Mouse (Mus musculus) common myeloid progenitor, adult 5-6 weeks (primary cell): ENCODE data around the gene Rpl29. TPM values are rescaled to one million over a fixed set of nuclear protein-coding genes. Genes with fewer than 3 reads are reported as not detected.
A peak's percentile ranks its signal among the peaks of the same experiment; 100 is the strongest.

Experiments used
- ATAC-seq: replicated peaks from 2 replicates; pipeline ENCODE4 v1.8.0; 2016; ENCODE audit warnings: low read depth, mild to moderate bottlenecking, moderate TSS enrichment, inconsistent platforms; ENCODE audit not compliant: poor library complexity, severe bottlenecking
- total RNA-seq: library from RNA; stranded (forward); fragments of 200-1000, 187-1606 nt; gene quantifications from 2 replicates; pipeline ENCODE4 v1.2.3, GENCODE M21; 2017

Rpl29 gene
- total RNA-seq, 1 experiment from 2014 or later = 1,609 TPM

DNA sequence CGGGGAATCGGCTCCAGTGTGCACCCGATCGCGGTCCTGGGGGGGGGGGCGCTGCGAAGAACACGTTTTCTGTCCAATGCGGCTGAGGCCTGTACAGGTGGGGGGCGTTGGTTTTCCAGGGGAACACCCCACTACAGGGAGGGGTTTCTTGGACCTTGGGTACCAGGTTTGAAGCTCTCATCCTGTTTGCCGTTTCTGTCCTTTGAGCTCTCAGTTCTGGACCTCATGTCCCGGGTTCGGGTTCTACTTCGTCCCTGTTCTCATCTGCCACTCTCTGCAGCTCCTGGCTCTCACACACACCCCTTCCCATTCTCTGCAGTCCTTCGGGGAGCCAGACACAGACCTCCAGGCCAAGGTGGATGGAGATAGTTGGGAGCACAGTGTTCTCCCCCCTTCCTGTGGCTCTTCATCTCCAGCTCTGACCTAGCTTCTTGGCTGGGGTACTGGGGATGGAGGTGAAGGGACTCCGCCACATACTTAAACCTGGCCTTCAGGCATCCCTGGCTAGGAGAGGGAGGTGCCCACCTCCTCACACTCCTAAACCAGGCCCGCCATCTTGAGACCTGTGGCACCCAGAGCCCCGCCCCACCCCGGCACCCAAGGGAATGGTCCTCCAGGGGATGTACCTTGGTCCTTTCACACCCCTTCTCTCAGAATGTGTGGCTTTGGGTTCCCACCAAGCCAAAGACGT is 25.0 kb downstream of the Rpl29 start:
- ATAC-seq = no peak

DNA sequence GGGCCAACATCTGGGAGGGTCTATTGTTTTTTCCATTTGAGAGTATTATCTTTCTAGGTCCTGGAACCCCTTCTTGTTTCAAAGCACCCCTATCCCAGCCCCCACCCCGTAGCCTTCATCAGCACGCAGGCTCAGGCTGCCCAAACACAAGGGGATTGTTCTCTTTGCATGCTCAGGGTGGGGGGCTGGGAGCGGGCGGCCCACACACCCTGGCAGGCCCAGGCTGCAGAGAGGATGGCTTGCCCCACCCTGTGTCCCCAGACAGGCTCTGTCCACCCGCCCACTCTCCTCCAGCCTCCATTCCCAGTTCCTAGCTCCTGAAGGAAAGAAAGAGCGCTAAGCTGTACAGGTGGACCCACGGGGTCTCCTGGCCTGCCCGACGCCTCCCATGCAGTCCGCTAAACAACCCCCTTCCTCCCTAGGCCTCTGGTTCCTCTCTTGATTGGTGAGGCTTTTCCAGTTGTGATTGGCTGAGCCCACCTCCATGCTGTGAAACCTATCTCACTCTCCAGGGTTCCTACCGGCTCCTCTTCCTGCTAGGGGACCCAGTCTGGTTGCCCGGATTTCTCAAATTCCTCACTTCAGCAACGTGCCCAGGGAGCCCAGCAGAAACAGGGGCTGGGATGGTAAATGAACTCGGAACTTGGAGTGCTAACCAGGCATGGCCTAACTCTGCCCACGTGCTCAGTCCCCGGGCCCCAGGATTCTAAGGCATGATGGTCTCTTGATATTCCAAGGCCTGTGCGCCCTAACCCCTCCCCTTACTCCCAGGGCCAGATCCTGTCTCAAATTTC is 25.8 kb downstream of the Rpl29 start:
- no peak for ATAC-seq

DNA sequence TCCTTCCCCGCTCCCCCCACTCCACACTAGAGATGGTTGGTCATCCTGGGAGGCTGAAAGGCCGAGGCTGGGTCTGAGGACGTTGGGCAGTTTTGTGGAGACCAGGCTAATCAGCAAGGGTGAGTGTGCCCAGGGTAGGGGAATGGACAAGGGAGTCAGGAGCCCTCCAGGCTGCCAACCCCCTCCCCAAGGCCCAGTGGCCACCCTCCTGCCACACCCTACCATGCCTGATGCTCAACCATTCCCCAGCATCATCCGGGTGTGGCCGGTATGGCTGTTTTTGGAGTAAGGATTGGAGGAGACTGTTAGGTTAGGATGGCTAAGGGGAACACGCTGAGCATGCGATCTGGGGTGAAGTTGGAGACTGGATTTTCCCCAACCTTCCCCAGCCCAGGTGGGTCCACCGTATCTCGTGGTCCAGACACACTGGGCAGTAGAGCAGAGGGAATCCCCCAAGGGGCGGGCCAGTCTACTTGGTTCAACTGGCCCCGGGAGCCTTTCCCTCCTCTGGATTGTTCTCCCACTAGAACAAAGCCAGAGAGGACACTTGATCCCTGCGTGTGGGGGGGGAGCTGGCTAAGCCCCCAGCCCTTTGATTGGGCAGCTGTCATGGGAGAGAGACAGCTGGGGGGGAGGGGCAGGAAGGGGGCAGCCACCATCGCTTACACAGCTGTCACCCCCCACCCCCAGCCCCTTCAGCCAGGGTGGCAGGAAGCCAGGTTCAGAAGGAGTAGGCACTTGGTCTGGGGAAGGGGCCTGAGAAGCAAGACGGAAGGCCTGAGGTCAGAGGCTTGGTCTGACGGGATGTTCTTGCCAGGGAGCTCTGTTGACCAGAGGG is 27.3 kb downstream of the Rpl29 start:
- ATAC-seq = no peak

DNA sequence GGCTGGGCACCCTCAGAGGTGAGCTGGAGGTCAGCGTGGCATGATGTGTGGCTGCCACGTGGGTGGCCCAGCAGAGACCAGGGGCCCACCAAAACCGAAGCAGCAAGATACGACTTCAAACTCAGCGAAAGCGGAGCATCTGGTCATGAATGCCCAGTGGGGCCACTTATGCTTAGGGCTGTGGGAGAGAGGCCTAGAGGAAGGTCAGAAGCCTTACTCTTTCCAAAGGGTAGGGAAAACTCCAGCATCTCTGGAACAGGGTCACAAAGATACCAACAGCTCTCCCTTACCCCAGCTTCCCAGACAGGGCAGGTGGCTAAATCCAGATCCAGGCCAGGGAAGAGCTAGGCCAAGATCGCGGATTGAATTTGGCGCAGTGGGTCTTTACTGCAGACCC is 27.9 kb downstream of the Rpl29 start:
- no peak for ATAC-seq

DNA sequence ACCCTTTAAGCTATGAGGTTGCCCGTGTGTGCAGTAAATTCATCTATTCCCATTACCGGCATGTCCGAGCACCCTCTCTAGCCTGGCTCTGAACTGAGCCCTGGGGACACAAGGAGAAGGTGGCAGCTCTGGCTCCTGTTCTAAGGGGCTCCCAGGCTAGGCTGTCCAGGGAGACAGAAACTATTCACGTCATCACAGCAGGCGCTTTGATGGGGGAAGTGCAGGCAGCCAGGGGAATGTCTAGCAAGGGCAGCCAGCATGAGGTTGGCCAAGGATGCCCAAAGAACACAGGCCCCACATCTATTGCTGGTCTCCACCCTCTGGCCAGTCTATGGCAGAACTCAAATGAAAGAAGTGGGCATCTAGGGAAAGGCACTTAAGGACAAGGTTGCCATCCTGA is 28.7 kb downstream of the Rpl29 start:
- ATAC-seq = no peak

DNA sequence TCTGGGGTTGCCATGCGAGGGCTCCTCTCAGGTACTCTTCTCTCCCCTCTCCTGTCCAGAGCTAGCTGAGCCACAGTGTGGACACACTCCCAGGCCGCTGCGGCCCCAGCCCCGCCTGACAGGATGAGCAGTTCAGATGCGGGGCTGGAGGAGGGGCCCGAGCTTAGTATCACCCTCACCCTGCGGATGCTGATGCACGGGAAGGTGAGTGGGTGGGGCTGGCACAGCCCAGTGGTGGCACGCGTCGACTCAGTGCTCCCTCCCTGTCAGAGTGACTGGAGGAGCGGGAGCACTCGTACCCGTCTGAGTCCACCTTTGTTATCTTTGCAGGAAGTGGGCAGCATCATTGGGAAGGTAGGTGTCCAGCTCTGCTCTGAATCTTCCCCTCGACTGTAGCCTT is 30.7 kb downstream of the Rpl29 start:
- no peak for ATAC-seq

DNA sequence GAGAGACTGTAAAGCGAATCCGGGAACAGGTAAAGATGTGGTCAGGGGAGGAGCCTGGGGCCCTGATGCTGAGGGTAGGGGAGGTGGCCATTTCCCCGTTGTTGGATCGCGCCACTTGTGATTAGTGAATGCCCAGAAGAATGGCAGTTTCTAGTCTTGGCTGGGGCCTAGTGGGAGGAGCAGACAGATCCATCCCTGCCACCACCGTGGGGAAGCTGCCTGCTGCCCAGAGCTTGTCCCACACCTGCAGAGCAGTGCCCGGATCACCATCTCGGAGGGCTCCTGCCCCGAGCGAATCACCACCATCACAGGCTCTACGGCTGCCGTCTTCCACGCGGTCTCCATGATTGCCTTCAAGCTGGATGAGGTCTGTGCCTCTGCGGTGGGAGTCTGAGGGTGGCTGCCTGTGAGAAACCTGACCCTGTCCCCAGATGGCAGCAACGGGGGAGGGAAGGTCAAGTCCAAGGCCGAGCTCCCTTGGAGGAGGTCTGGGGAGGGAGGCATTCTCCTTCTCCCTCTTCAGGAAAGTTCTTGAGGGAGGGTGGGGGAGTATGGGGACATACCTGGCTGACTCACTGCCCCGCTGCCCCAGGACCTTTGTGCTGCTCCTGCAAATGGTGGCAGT is 31.3 kb downstream of the Rpl29 start:
- ATAC-seq = no peak

DNA sequence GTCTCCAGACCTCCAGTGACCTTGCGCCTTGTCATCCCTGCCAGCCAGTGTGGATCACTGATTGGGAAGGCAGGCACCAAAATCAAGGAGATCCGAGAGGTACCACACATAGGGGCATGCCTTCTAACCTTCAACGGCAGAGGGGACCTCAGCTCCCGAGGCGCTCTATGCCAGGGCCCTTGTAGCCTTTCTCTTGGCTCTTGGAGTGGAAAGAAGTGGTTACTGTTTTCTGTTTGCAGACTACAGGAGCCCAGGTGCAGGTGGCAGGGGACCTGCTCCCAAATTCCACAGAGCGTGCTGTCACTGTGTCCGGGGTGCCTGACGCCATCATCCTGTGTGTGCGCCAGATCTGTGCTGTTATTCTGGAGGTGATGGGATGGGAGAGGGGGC is 31.8 kb downstream of the Rpl29 start:
- ATAC-seq = no peak

DNA sequence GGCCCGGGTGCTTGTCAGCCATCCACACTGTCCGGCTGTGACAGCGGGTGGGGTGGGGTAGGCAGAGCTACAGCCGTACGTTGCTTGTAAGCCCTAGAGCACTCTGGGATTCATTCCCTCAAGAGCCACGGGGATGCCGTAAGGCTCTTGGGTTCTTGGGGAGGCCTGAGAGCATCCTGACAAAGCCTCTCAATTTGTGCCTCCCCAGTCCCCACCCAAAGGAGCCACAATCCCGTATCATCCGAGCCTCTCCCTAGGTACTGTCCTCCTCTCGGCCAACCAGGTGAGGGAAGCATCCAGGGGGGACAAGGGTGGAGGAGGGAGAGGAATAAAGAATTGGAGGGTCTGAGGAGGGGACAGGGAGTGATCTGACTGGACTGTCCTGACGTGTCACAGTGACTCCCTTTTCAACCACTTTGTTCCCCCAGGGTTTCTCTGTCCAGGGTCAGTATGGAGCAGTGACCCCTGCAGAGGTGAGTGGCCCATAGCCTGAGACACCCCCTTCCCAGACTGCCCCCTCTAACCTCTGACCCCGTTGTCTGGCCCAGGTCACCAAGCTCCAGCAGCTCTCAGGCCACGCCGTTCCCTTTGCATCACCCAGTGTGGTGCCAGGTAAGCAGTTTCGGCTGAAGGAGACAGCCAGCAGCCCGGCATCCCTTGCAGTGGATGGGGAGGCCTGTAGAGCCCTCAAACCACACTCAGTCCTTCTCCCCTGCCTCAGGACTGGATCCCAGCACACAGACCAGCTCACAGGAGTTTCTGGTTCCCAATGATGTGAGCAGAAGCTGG is 32.6 kb downstream of the Rpl29 start:
- no peak for ATAC-seq

DNA sequence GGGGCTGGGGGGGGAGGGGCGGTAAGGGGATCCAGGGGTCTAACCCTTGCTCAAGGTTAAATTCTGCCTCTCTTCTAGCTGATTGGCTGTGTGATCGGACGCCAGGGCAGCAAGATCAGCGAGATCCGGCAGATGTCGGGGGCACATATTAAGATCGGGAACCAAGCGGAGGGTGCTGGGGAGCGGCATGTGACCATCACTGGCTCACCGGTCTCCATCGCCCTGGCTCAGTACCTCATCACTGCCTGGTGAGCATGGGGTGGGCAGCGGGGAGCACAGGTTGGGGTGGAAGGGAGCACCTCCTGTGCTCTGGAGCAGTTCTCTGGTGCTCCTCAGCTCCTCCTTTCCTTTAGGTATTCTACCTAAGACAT is 33.2 kb downstream of the Rpl29 start:
- ATAC-seq = no peak

DNA sequence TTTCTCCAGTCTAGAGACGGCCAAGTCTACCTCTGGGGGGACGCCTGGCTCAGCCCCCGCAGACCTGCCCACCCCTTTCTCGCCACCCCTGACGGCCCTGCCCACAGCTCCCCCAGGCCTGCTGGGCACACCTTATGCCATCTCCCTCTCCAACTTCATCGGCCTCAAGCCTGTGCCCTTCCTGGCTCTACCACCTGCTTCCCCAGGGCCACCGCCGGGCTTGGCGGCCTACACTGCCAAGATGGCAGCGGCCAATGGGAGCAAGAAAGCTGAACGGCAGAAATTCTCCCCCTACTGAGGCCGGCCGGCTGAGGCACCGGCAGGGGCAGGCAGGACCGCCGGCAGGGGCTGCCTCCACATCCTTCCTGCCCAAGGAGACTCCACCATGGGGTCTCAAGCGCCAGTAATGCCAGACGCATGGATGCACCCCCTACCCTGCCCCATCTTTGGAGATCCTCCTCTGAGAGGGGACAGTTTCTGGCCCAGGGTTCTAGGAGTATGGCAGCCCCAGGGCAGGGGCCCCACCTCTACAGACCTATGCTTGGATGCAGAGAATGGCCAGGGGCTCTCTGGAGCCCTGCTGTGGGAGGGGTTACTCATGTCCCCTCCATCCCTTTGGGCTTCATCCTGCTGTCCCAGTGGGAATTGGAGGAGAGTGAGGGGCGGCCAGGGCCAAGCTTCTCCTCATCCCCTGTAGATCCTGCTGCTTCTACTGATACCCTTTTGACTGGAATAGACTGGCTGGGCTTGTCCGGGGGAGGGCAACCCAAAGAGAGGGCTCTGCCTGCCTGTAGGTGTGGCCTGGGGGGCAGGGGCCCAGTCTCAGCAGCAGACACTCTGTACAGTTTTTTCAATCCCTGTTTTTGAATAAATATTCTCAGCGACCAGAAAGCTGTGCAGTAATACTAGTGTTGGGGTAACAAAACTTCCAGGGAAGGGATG is 34.1 kb downstream of the Rpl29 start:
- ATAC-seq = no peak

DNA sequence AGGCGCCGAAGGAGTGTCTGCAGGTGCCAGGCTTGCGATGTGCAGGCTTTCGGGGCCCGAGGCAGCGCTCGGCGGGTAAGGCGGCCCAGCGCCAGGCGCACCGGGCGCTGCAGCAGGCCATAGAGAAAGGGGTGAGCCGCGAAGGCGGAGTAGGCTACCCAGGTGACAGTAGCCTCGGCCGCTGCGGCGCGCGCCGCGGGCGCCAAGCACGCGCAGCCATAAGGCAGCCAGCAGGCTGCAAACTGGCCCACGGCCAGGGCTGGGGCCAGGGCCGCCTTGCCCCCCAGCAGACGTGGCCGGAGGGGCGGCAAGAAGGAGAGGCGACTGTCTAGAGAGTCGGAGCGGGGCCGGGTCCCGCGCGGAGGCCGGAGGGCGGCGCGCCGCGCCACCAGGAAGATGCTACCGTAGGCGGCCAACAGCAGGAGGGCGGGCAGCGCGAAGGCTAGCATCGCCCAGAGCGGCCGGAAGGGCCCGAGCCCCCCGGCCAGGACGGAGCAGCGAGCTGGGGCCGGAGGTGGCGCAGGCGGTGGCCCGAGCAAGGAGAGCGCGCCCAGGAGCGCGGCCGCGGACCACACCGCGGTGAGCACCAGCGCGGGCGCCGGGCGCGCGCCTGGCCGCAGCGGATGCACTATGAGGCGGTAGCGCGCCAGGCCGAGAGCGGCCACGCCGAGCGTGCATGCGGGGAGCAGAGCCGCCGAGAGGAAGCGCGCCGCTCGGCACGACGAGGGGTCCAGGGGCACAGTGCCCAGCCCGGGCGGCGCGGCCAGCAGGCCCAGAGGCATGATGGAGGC is 35.7 kb downstream of the Rpl29 start:
- peak; percentile 26 for ATAC-seq

DNA sequence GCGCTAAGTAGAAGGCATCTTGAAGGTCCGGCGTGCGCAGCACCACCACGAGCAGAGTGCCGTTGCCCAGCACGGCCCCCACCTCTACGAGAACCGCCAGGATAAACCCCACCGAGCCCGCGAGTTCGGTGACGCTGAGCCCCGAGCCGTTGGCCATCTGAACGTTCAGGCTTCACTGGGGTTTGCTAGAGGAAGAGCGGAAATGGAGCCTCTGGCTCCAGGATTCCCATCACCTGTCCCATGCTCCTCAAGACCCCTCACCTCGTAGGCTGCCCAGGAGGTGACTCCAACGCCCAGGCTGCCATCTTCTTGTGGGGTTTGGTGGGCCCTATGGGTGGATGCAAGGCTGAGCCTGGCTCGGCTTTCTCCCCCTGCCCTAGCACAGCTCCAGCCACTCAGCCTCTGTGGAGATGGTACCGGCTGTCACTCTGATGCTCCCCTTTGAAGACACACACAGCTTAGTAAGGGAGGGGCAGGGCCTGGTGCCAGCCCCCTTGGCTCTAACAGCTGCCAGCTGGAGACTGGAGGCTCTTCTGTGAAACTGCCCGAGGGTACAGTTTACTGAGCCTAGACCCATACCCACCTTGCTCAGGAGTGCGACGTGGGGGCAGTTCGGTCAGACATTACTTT is 36.4 kb downstream of the Rpl29 start, which contains the start of gene Gpr62:
Gene Gpr62, minus strand, starts transcription at position 368 of the 630 bp plus-strand sequence.
- ATAC-seq = no peak

DNA sequence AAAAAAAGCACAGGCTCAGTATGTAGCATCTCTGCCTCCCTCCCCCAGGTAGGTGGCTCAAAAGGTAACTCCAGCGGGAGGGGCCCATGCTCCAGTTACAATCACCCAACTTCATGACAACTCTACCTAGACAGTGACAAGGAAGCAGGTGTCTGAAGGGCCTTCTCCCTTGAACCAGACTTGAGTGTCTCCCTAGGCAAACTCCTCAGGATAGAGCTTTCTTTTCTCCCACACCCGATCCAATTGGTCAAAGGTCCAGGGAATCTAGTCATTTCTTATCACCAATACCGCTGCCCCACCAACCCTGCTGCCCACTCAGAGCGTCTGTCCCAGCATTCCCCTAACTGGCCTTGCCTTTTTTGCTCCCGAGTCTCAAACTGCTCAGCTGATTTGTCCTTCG is 37.5 kb downstream of the Rpl29 start:
- no peak for ATAC-seq

DNA sequence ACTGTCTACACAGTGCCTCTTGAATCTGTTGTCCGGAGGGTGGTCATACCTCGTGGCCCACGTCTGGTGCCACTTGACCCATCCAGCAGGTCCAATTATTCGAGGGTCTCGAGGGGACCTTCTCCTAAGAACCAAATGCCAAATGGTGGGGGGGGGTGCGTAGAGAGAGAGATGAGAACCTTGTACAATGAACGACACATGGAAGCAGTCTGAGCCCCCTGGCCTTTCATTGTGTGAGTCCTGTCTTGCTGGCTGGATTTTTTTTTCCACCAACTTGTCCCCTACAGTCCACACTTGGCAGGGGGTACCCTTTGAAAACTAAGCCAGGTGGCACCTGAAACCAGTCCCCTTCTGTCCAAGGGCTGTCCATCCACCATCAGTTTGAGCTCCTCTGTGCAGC is 38.5 kb downstream of the Rpl29 start:
- no peak for ATAC-seq

DNA sequence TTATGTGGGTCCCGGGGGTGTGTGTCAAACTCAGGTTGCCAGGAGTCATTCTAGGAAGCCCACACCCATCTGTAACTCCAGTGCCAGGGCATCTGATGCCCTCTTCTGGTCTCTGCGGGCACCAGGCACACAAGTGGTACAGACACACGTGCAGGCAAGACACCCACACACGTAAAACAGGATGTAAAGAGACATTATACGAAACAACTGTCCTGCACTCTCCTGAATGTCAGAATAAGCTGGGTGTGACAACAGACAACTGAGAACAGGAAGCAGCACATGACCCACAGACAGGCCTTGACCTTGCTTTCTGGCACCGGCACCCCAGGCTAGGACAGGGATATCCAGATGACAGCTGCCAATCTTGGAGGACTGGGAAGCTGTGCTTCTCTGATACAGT is 40.1 kb downstream of the Rpl29 start:
- peak; percentile 26; the same call in 1 of the 2 replicates for ATAC-seq

DNA sequence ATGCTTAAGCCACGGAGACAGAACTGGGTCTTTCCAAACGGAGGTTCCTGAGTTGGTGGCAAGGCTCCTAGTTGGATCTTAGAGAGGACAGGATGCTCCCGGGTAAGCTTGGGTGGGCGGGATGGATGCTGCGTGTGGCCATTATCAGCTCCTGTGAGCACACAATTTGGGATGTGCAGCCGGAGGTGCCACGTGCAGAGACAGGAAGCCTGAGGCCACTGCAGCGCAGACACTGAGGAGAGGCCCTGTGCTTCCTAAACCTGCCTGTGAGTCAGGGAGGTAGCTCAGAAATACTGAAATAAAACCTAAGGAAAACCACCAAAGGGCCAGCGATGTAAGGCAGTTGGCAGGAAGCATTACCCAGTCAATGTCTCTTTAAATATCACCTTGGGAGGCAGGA is 40.5 kb downstream of the Rpl29 start:
- no peak for ATAC-seq
